Mouse (Mus musculus): Measurements from ENCODE around the gene Pipox. TPM values are rescaled to one million over a fixed set of nuclear protein-coding genes. Genes with fewer than 3 reads are reported as not detected.

Gene Pipox
- polyA plus RNA-seq, 1 experiment, result 3.8 TPM

DNA sequence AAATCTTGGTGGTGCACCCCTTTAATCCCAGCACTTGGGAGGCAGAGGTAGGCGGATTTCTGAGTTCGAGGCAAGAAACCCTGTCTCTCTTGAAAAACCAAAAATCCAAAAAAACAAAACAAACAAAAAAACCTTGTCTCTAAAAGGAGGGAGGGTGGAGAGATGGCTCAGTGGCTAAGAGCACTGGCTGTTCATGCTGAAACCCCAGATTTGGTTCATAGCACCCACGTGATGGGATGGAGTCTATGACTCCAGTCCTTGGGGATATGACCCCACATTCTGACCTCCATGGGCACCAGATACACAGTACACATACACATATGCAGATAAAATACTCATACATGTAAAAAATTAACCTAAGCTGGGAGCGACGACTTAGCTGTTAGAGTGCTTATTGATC is 5.0 kb downstream of the Pipox start:
- Histone ChIP-seq H3K4me3 (ENCODE audit: insufficient read depth, low read length) (no peak overlapping the region), H3K27ac (ENCODE audit: insufficient read depth, low read length) (no peak overlapping the region), H3K4me1 (ENCODE audit: control insufficient read depth, insufficient read depth, low read length) (peaks cover 6% of the 10 kb centered on the region)
- TF ChIP-seq POLR2A (IDR thresholded peaks at IDR 0.05; ENCODE audit: extremely low read depth, insufficient read depth, low read length), result no peak
- TF ChIP-seq CTCF (IDR thresholded peaks at IDR 0.05; ENCODE audit: extremely low read depth, insufficient read depth, low read length), result no peak

DNA sequence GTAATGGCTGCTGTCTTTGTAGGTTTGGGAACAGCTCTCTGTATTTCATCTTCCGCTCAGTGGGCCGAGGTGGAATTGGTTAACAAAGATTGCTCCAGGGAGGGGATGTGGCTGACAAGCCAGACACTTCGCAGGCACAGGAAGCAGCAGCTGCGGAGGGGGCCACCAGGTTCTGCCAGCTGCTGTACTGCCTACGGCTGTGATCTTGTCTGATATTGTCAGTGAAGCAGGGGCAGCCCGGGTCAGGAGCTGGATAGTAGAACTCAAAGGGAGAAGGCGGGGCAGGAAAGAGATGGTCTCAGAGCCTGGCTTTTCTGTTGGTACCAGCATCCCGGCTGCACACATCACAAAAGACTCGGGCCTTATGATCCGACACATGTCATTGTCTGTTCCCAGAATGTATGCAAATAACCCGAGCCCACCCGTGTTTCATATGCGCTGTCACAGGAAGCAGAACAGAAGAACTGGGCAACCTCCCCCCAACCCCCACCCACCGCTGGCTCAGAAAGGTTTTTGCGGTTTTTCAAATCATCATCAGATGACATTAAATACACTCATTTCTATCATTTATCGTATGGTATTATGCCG is 6.4 kb downstream of the Pipox start:
- no peak overlapping the region for H3K27ac ChIP-seq (ENCODE audit: insufficient read depth, low read length)
- peaks cover 3% of the 10 kb centered on the region for H3K4me1 ChIP-seq (ENCODE audit: control insufficient read depth, insufficient read depth, low read length)
- TF ChIP-seq POLR2A (IDR thresholded peaks at IDR 0.05; ENCODE audit: extremely low read depth, insufficient read depth, low read length), result no peak
- no peak for TF ChIP-seq CTCF (IDR thresholded peaks at IDR 0.05; ENCODE audit: extremely low read depth, insufficient read depth, low read length)

DNA sequence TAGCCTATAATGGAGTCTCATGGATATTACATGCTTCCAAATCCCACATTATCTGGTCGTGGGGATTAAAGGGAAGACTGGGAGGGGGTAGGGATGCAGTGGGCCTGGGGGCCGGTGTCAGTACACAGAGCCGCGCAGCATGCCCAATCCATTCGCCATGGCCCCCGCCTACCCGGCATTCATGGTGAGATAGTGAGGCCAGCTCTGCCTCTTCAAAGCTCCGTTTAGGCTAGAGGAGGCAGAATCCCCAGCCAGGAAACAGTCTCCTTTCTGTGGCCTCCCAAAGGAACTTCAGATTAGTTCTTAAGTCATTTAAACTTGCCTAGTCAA is 8.7 kb downstream of the Pipox start:
- no peak for TF ChIP-seq POLR2A (IDR thresholded peaks at IDR 0.05; ENCODE audit: extremely low read depth, insufficient read depth, low read length)
- TF ChIP-seq CTCF (IDR thresholded peaks at IDR 0.05; ENCODE audit: extremely low read depth, insufficient read depth, low read length), result no peak
- H3K4me3 ChIP-seq (ENCODE audit: insufficient read depth, low read length), result no peak overlapping the region
- H3K4me1 ChIP-seq (ENCODE audit: control insufficient read depth, insufficient read depth, low read length), result peaks cover 3% of the 10 kb centered on the region
- H3K27ac ChIP-seq (ENCODE audit: insufficient read depth, low read length), result no peak overlapping the region

More for the DNA sequence above, 6.4 kb downstream of the Pipox start:
- H3K4me3 ChIP-seq (ENCODE audit: insufficient read depth, low read length), result no peak overlapping the region

- H3K4me1 ChIP-seq (ENCODE audit: control insufficient read depth, insufficient read depth, low read length), result peaks cover 3% of the 10 kb centered on the region
- H3K27ac ChIP-seq (ENCODE audit: insufficient read depth, low read length), result no peak overlapping the region
- H3K4me3 ChIP-seq (ENCODE audit: insufficient read depth, low read length), result no peak overlapping the region
- TF ChIP-seq CTCF (IDR thresholded peaks at IDR 0.05; ENCODE audit: extremely low read depth, insufficient read depth, low read length), result no peak
- TF ChIP-seq POLR2A (IDR thresholded peaks at IDR 0.05; ENCODE audit: extremely low read depth, insufficient read depth, low read length), result no peak
Measured at GRCm38 (mm10) chr11:77884524-77885245, 9.2 kb downstream of the Pipox start.

DNA sequence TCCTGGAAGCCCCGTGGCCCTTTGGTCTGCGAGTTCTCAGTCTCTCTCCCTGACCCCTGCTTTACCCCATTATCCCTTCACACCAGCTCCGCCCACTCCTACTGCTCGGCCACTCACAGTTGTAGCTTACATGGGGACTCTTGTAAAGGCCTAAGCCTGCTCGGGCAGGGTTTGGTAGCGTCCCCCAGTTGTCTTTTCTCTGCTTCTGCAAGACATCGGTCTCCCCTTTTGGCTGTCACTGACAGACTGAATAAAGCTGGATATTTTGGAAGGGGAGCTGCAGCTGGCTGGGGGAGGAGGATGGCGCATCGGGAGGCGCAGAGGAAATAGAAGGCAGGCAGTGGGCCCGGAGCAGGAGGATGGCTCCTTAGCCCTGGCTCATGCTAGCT is 17.1 kb downstream of the Pipox start:
- no peak overlapping the region for H3K4me3 ChIP-seq (ENCODE audit: insufficient read depth, low read length)
- no peak for TF ChIP-seq CTCF (IDR thresholded peaks at IDR 0.05; ENCODE audit: extremely low read depth, insufficient read depth, low read length)
- TF ChIP-seq POLR2A (IDR thresholded peaks at IDR 0.05; ENCODE audit: extremely low read depth, insufficient read depth, low read length), result no peak
- H3K4me1 ChIP-seq (ENCODE audit: control insufficient read depth, insufficient read depth, low read length), result peaks cover 11% of the 10 kb centered on the region
- peak overlapping the region; percentile 80 for H3K27ac ChIP-seq (ENCODE audit: insufficient read depth, low read length)

DNA sequence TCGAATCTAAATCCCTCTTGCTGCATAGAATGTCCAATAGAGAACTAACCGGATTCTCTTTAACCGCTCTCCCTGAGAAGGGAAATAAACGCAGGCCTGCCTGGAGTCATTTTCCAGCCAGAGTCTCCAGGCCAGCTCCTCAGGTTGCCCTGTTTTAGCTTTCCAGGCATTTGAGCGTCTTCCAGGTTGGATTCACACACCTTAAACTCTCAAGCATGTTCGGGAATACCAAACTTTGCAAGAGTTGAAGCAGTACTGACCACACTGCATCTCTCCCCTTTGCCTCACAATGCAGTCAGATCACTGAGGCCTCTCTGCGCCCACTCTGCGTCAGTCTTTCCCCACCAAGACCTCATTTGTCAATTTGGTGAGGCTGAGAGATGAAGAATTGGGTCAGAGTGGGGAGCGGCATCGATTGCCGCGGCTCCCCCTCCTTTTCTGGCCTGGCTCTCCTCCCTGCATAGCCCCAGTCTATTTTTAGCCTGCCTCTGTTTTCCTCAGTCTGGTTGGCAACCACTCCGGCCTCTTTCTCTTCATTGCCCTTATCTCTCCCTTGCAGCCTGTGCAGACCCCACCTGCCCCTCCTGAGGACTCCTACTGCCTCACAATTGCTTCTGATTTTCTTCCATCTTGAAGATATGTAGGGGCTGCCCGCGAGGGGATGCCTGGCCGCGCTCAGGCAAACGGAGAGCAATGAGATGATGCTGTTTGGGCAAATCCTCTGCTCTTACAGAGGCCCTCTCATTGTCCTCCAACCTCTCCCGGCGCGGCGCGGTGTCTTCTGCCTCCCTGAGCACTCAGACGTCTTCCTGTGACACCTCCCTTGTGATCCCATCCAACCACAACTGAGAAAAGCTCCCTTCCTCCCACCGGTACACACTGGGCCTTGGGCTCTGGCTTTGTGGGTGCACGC is 17.8 kb downstream of the Pipox start:
- Histone ChIP-seq H3K27ac (ENCODE audit: insufficient read depth, low read length) (peak overlapping the region; percentile 80), H3K4me1 (ENCODE audit: control insufficient read depth, insufficient read depth, low read length) (peaks cover 13% of the 10 kb centered on the region)
- TF ChIP-seq CTCF (IDR thresholded peaks at IDR 0.05; ENCODE audit: extremely low read depth, insufficient read depth, low read length) (no peak), POLR2A (IDR thresholded peaks at IDR 0.05; ENCODE audit: extremely low read depth, insufficient read depth, low read length) (peak; percentile 39; the same call in 1 of the 2 replicates)

DNA sequence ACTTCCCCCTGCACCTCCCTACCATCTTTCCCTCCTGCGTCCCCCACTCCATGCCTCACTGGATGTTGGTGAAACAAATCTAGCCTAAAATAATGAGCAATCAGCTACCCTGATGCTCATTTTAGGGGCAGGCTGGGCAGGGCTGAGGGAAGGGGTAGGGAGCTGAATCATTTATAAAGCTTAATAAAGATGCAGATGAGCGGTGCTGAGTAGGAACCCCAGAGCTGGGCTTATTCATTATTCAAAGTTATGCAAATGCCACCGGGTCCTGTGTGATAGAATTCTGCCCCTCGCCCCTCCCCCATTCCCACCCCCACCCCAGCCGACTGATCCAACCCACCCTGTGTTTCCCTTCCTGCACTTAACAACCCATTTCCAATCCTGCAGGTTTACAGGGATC is 18.6 kb downstream of the Pipox start:
- TF ChIP-seq POLR2A (IDR thresholded peaks at IDR 0.05; ENCODE audit: extremely low read depth, insufficient read depth, low read length) (no peak), CTCF (IDR thresholded peaks at IDR 0.05; ENCODE audit: extremely low read depth, insufficient read depth, low read length) (no peak)
- Histone ChIP-seq H3K27ac (ENCODE audit: insufficient read depth, low read length) (no peak overlapping the region), H3K4me3 (ENCODE audit: insufficient read depth, low read length) (no peak overlapping the region), H3K4me1 (ENCODE audit: control insufficient read depth, insufficient read depth, low read length) (peaks cover 16% of the 10 kb centered on the region)

More for the DNA sequence above, 17.8 kb downstream of the Pipox start:
- no peak overlapping the region for H3K4me3 ChIP-seq (ENCODE audit: insufficient read depth, low read length)

DNA sequence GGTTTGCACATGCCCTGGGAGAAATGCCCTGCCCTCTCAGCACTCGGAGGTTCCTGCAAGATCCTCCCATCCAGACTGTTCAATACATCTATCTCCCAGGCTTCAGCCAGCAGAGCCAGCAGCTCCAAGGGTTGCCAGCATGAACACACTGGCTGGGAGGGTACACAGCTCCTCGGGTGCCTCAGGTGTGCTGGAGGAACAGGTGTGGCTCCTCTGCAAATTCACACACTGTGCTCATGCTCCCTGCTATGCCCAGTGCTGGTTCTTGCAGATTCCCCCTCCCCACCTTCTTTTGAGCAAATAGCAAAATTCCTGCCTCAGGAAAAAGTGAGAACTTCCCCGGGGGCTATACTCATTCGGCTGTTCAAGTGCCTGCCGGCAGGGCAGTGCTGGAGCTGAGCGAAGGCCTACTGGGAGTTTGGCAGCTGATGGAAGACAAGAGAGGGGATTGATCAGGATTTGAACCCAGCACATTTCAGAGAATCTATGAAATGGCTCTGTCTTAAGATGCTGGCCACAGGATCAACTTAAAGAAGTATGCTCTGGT is 19.1 kb downstream of the Pipox start:
- H3K4me3 ChIP-seq (ENCODE audit: insufficient read depth, low read length), result no peak overlapping the region

GRCm38 (mm10) chr11:77873116-77873515 is 20.8 kb downstream of the Pipox start:
- peak overlapping the region; percentile 66; the same call in 1 of the 2 replicates for H3K27ac ChIP-seq (ENCODE audit: insufficient read depth, low read length)
- H3K4me3 ChIP-seq (ENCODE audit: insufficient read depth, low read length), result no peak overlapping the region
- H3K4me1 ChIP-seq (ENCODE audit: control insufficient read depth, insufficient read depth, low read length), result peaks cover 24% of the 10 kb centered on the region
- TF ChIP-seq POLR2A (IDR thresholded peaks at IDR 0.05; ENCODE audit: extremely low read depth, insufficient read depth, low read length) (no peak), CTCF (IDR thresholded peaks at IDR 0.05; ENCODE audit: extremely low read depth, insufficient read depth, low read length) (no peak)

More for the DNA sequence above, 19.1 kb downstream of the Pipox start:
- peaks cover 16% of the 10 kb centered on the region for H3K4me1 ChIP-seq (ENCODE audit: control insufficient read depth, insufficient read depth, low read length)
- TF ChIP-seq POLR2A (IDR thresholded peaks at IDR 0.05; ENCODE audit: extremely low read depth, insufficient read depth, low read length), result no peak
- no peak overlapping the region for H3K27ac ChIP-seq (ENCODE audit: insufficient read depth, low read length)
